Mouse (Mus musculus) embryonic facial prominence, embryonic 12.5 days (tissue): ENCODE data around the gene Slc4a1. TPM values are rescaled to one million over a fixed set of nuclear protein-coding genes. Genes with fewer than 3 reads are reported as not detected.

ENCODE experiments used
- ATAC-seq: fragments of 200-750 bp; cut with Nextera tagmentation; 2 replicates; pipeline ENCODE4 v1.8.0; 2017; ENCODE audit not compliant: insufficient number of reproducible peaks, insufficient read depth, low FRiP score, low TSS enrichment
- H3K27ac ChIP-seq: fragments of 300-500 bp; sonication (generic); 2 replicates; pipeline ENCODE4 v1.5.1; 2016; ENCODE audit warnings: mild to moderate bottlenecking
- H3K27me3 ChIP-seq: fragments of 300-500 bp; sonication (generic); 2 replicates; pipeline ENCODE4 v1.6.1; 2016; ENCODE audit warnings: mild to moderate bottlenecking, moderate library complexity
- H3K36me3 ChIP-seq: fragments of 300-500 bp; sonication (generic); 2 replicates; pipeline ENCODE4 v1.6.1; 2016; ENCODE audit warnings: mild to moderate bottlenecking
- H3K4me1 ChIP-seq: fragments of 300-500 bp; sonication (generic); 2 replicates; pipeline ENCODE4 v1.6.1; 2016
- H3K4me2 ChIP-seq: fragments of 300-500 bp; sonication (generic); replicated peaks from 2 replicates; pipeline ENCODE4 v1.6.1; 2016; ENCODE audit warnings: mild to moderate bottlenecking, moderate library complexity
- H3K4me3 ChIP-seq: fragments of 300-500 bp; sonication (generic); 2 replicates; pipeline ENCODE4 v1.5.1; 2016; ENCODE audit warnings: mild to moderate bottlenecking
- H3K9ac ChIP-seq: fragments of 300-500 bp; sonication (generic); 2 replicates; pipeline ENCODE4 v1.6.1; 2016; ENCODE audit warnings: mild to moderate bottlenecking, moderate library complexity
- H3K9me3 ChIP-seq: fragments of 300-500 bp; sonication (generic); 2 replicates; pipeline ENCODE4 v1.6.1; 2016; ENCODE audit warnings: mild to moderate bottlenecking, moderate library complexity
- WGBS: fragments of 180-500 bp; shearing (Covaris S2); methylation state at CpG from one replicate; pipeline ENCODE4 v1.1.7; 2016; 5-methylcytosine and 5-hydroxymethylcytosine counted together
- microRNA-seq: library from miRNA; unstranded; fragments of <30 nt; microRNA quantifications from one replicate; pipeline ENCODE4, GENCODE M21; 2017
- polyA plus RNA-seq: library from polyadenylated mRNA; unstranded; fragments of >200 nt; fragmentation: Nextera tagmentation; extraction: Ambion mirVana; gene quantifications from 2 replicates; pipeline ENCODE4 v1.2.1, GENCODE M21; 2016

Slc4a1 gene
- polyA plus RNA-seq, 1 experiment from 2014 or later: 24.5 TPM

DNA sequence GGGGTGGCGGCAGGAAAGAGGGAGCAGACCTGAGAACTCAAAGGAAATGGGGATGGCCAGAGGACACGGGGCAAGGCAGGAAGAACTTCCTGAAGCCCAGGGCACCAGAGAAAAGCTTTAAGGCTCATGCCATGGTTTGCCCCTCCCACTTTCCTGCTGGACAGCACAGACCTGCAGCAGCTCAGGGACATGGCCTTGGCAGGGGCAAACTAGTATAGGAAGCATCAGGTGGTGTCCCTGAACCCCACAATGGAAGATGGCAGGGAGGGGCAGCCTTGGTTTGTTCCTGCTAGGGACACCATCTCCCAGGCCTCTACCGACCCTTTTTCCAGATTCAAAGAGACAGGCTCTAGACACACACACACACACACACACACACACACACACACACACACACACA is 60.6 kb downstream of the Slc4a1 start:
- Histone ChIP-seq H3K4me1 (peaks cover 17% of the 10 kb centered on the region), H3K27ac (no peak overlapping the region), H3K4me3 (no peak overlapping the region), H3K9ac (no peak overlapping the region), H3K9me3 (no peaks in the 10 kb centered on the region), H3K36me3 (peaks cover 42% of the 10 kb centered on the region), H3K27me3 (no peaks in the 10 kb centered on the region), H3K4me2 (no peak overlapping the region)
- ATAC-seq: no peak
- 63% methylated on average over 3 of the region's 3 CpGs for WGBS

DNA sequence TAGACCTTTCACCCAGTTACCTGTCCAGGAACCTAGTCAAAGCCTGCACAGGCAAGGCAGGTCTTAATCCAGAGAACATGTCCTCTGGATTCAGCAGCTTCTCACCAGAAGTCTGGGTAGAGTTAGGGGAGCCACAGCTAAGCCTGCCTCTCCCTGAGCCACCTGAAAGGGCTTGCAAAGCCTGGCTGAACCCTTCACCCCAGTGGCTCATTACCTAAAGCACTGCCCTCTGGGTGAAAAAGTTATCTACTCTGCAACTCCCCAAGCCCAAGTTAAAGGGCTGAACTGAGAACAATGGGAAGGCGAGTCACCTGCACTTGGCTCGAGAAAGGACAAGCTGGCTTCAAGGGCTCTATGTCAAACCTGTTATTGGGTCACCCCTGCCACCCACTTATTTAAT is 61.9 kb downstream of the Slc4a1 start:
- H3K4me3 ChIP-seq: no peak overlapping the region
- no peak overlapping the region for H3K9ac ChIP-seq
- H3K9me3 ChIP-seq: no peaks in the 10 kb centered on the region
- peaks cover 5% of the 10 kb centered on the region; the same call in 1 of the 2 replicates for H3K4me1 ChIP-seq
- no peak overlapping the region for H3K27ac ChIP-seq
- no peak overlapping the region for H3K4me2 ChIP-seq
- peaks cover 32% of the 10 kb centered on the region for H3K36me3 ChIP-seq
- ATAC-seq: no peak
- H3K27me3 ChIP-seq: no peaks in the 10 kb centered on the region
- WGBS: 46% methylated on average over 2 of the region's 2 CpGs

DNA sequence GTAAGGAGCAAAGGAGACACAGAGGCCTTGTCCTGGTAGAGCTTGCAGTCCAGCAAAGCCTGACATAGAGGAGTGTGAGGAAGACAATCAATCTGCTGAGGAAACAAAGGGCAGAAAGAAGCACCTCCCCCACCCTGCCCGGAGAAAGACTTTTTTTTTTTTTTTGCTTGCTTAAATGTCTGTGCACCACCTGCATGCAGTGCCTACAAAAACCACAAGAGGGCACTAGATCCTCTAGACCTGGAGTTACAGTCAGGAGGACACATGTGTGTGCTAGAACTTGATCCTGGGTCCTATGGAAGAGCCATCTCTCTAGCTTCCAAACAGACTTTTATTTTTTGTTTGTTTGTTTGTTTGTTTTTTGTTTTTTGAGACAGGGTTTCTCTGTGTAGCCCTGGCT is 66.2 kb downstream of the Slc4a1 start:
- Histone ChIP-seq H3K36me3 (0 out of 2 replicates have a peak, but pooled peaks cover 2% of the 10 kb centered on the region), H3K27me3 (no peaks in the 10 kb centered on the region), H3K9me3 (no peaks in the 10 kb centered on the region), H3K9ac (no peak overlapping the region), H3K4me2 (no peak overlapping the region), H3K4me1 (peaks cover 13% of the 10 kb centered on the region), H3K4me3 (no peak overlapping the region), H3K27ac (no peak overlapping the region)
- ATAC-seq: no peak
- whole genome bisulfite sequencing: 5% methylated on average over 1 of the region's 1 CpGs

Small RNA genes within 50 kb of the gene (microRNA-seq; reads per million reads assigned to microRNA genes)
- not detected for gene Mir6930

Other genes with a start within 250 kb of the Slc4a1 start
- gene Nags, start 220.7 kb downstream of the Slc4a1 start, polyA plus RNA-seq: 0.06 TPM in 1 of 2 replicates, not detected in the other
- 43.4 and 44.3 TPM in 2 replicates for gene Tmem101, start 209.8 kb downstream of the Slc4a1 start, polyA plus RNA-seq
- 104 and 108 TPM in 2 replicates for gene Lsm12, start 180.9 kb downstream of the Slc4a1 start, polyA plus RNA-seq
- gene G6pc3, start 176.6 kb downstream of the Slc4a1 start, polyA plus RNA-seq: 30.3 and 31.3 TPM in 2 replicates
- 70.0 and 80.0 TPM in 2 replicates for gene Hdac5, start 136.0 kb downstream of the Slc4a1 start, polyA plus RNA-seq
- 20.6 and 21.7 TPM in 2 replicates for gene BC030867, start 117.3 kb downstream of the Slc4a1 start, polyA plus RNA-seq
- gene Asb16, start 97.5 kb downstream of the Slc4a1 start, polyA plus RNA-seq: 0.10 and 0.18 TPM in 2 replicates
- 48.9 and 53.6 TPM in 2 replicates for gene Tmub2, start 81.3 kb downstream of the Slc4a1 start, polyA plus RNA-seq
- gene Atxn7l3, start 69.6 kb downstream of the Slc4a1 start, polyA plus RNA-seq: 25.0 and 26.1 TPM in 2 replicates
- 103 and 114 TPM in 2 replicates for gene Ubtf, start 46.5 kb downstream of the Slc4a1 start, polyA plus RNA-seq
- gene Rundc3a, start 27.2 kb upstream of the Slc4a1 start, polyA plus RNA-seq: 15.9 and 20.4 TPM in 2 replicates
- gene Slc25a39, start 41.7 kb upstream of the Slc4a1 start, polyA plus RNA-seq: 188 and 189 TPM in 2 replicates
- 116 and 126 TPM in 2 replicates for gene Grn, start 64.1 kb upstream of the Slc4a1 start, polyA plus RNA-seq
- gene Fam171a2, start 81.5 kb upstream of the Slc4a1 start, polyA plus RNA-seq: 13.5 and 15.3 TPM in 2 replicates
- gene Itga2b, start 103.9 kb upstream of the Slc4a1 start, polyA plus RNA-seq: 6.8 and 8.3 TPM in 2 replicates
- gene Gpatch8, start 190.2 kb upstream of the Slc4a1 start, polyA plus RNA-seq: 68.7 and 69.1 TPM in 2 replicates
- gene Gm11627, start 213.3 kb upstream of the Slc4a1 start, polyA plus RNA-seq: 11.8 and 12.3 TPM in 2 replicates
- 93.6 and 97.8 TPM in 2 replicates for gene Fzd2, start 238.2 kb upstream of the Slc4a1 start, polyA plus RNA-seq